Mouse (Mus musculus): ENCODE measurements around the gene Bpifa6.

DNA sequence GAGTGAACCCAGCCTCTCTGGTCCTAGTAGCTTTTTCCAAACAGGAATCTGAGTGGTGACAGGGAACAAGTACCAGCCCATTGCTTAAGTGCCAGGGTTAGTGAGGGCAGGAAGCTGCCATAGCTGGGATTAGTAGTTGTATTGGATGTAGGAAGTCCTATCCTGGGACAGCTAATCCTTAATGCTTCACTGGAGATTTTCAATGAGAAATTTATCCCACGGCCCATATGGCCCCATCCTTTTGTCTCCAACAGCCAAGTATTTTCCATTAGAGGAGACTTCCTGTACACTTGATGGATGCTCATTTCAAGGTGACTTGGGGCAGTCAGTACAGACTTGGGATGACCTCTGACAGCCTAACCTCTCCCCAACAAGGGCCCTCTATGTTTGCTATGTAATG is 29.7 kb downstream of the Bpifa6 start:
- TF ChIP-seq CTCF (IDR thresholded peaks at IDR 0.05; ENCODE audit: borderline replicate concordance, extremely low read depth, insufficient read depth, insufficient read length) (no peak), POLR2A (IDR thresholded peaks at IDR 0.05; ENCODE audit: borderline replicate concordance, extremely low read depth, insufficient read depth, insufficient read length, poor library complexity, severe bottlenecking) (no peak)

Measured in brain, embryonic 14.5 days (tissue).